Mouse (Mus musculus): ENCODE results near the gene Dok3.

DNA sequence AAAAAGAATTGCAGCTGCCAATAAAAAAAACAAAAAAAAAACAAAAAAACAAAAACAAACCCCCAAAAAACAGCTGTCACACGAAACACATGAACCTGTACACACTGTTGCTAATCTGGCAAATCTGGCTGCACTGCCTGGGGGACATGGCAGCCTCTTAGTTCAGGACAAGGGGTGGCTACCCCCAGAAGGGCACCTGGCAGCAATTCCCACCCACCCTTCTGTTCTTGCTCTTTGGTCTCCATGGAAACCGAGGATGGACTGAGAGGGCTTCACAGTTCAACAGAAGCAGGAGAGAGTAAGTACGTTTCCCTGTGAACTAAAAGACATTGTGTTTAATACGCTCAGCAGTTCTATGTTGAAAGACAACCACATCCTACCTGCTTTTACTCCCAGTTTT lies 33.4 kb downstream of the Dok3 start:
- no peak for TF ChIP-seq POLR2A (IDR thresholded peaks at IDR 0.05; ENCODE audit: low read depth, low read length)
- no peak for TF ChIP-seq CTCF (IDR thresholded peaks at IDR 0.05; ENCODE audit: extremely low read depth, insufficient read depth, insufficient read length, insufficient replicate concordance)
